Mouse (Mus musculus): ENCODE measurements around the gene Sept8.
A peak's percentile ranks its signal among the peaks of the same experiment; 100 is the strongest.

Gene Sept8

GRCm38 (mm10) chr11:53519207-53520121 is at the start of gene Sept8:
Gene Sept8 (plus strand): TSS chr11:53519257.
- peak; percentile 38 for DNase-seq (ENCODE audit: low spot score)

- DNase-seq (ENCODE audit: low spot score): peak; percentile 39
Observed at GRCm38 (mm10) chr11:53469294-53469967, 49.6 kb upstream of the Sept8 start.

GRCm38 (mm10) chr11:53469968-53470695 is 48.9 kb upstream of the Sept8 start, which contains the start of gene Gm9837:
Gene Gm9837 (minus strand): TSS chr11:53470479.
- peak; percentile 88 for DNase-seq (ENCODE audit: low spot score)

- DNase-seq (ENCODE audit: low spot score): no peak
Observed at GRCm38 (mm10) chr11:53472709-53473108, 46.3 kb upstream of the Sept8 start.

GRCm38 (mm10) chr11:53475620-53476019 is 43.4 kb upstream of the Sept8 start:
- DNase-seq (ENCODE audit: low spot score): no peak

- no peak for DNase-seq (ENCODE audit: low spot score)
Observed at GRCm38 (mm10) chr11:53477833-53478232, 41.2 kb upstream of the Sept8 start.

GRCm38 (mm10) chr11:53478383-53479170 is 40.5 kb upstream of the Sept8 start:
- DNase-seq (ENCODE audit: low spot score): no peak

GRCm38 (mm10) chr11:53479171-53479782 is 39.8 kb upstream of the Sept8 start:
- no peak for DNase-seq (ENCODE audit: low spot score)

- DNase-seq (ENCODE audit: low spot score): no peak
Observed at GRCm38 (mm10) chr11:53479783-53480301, 39.2 kb upstream of the Sept8 start, which contains the start of the genes Gm9945 and Sowaha. Gene Gm9945 (plus strand): TSS chr11:53480166. Gene Sowaha (minus strand): TSS chr11:53480274.

- DNase-seq (ENCODE audit: low spot score): no peak
Observed at GRCm38 (mm10) chr11:53481088-53481730, 37.8 kb upstream of the Sept8 start.

GRCm38 (mm10) chr11:53483159-53483891 is 35.7 kb upstream of the Sept8 start:
- no peak for DNase-seq (ENCODE audit: low spot score)

GRCm38 (mm10) chr11:53485719-53486118 is 33.3 kb upstream of the Sept8 start:
- no peak for DNase-seq (ENCODE audit: low spot score)

GRCm38 (mm10) chr11:53486351-53486750 is 32.7 kb upstream of the Sept8 start:
- DNase-seq (ENCODE audit: low spot score): no peak

GRCm38 (mm10) chr11:53486822-53487594 is 32.0 kb upstream of the Sept8 start:
- DNase-seq (ENCODE audit: low spot score): no peak

GRCm38 (mm10) chr11:53489007-53489406 is 30.1 kb upstream of the Sept8 start:
- DNase-seq (ENCODE audit: low spot score): no peak

GRCm38 (mm10) chr11:53489421-53489820 is 29.6 kb upstream of the Sept8 start:
- DNase-seq (ENCODE audit: low spot score): no peak

GRCm38 (mm10) chr11:53491954-53492401 is 27.1 kb upstream of the Sept8 start:
- DNase-seq (ENCODE audit: low spot score): no peak

- DNase-seq (ENCODE audit: low spot score): no peak
Observed at GRCm38 (mm10) chr11:53493243-53493955, 25.7 kb upstream of the Sept8 start.

All from ovary, postnatal 14 days (tissue).